Mouse (Mus musculus): ENCODE data around the gene Hnrnpc. TPM values are rescaled to one million over a fixed set of nuclear protein-coding genes. Genes with fewer than 3 reads are reported as not detected.
A peak's percentile ranks its signal among the peaks of the same experiment; 100 is the strongest.
"Not testable (repeated sequence)": the region's sequence is repeated elsewhere in the genome, so short reads cannot be mapped to it uniquely, and the experiment has no call there.

The Hnrnpc gene
- polyA plus RNA-seq, 1 experiment from 2014 or later = 162 TPM

DNA sequence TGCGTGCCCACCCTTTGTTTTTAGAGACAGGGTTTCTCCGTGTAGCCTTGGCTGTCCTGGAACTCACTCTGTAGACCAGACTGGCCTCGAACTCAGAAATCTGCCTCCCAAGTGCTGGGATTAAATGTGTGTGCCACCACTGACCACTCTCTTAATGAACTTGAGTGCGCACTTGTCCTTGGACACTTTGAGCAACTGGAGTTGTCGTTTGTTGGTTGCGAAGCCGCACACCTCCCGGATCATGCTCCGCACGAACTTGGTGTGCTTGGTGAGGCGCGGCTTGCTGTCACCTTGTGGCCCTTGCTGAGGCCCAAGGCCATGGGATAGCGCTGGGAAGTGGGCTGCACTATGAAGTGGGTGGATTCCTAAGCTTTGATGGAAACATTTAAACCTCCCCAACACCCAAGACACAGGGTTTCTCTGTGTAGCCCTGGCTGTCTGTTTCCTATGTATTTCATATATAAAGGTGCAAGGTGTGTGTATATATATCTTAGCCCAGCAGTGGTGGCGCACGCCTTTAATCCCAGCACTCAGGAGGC is 32.2 kb downstream of the Hnrnpc start:
- peaks cover 6% of the 10 kb centered on the region; the same call in 1 of the 2 replicates for H3K36me3 ChIP-seq (ENCODE audit: control insufficient read depth, insufficient read depth, low read length)
- H3K4me1 ChIP-seq (replicated peaks; ENCODE audit: control insufficient read depth, insufficient read depth) = no peaks in the 10 kb centered on the region
- no peak overlapping the region for H3K4me3 ChIP-seq (ENCODE audit: low read depth, low read length)
- 92% methylated on average over 15 of the region's 15 CpGs for WGBS
- H3K27me3 ChIP-seq (ENCODE audit: control insufficient read depth, insufficient read depth, low read length) = no peaks in the 10 kb centered on the region
- no peak overlapping the region for H3K9ac ChIP-seq (ENCODE audit: low read length)
- H3K27ac ChIP-seq (replicated peaks) = no peak overlapping the region
- TF ChIP-seq EP300 (optimal IDR thresholded peaks at IDR 0.05) (no peak), CTCF (IDR thresholded peaks at IDR 0.05; ENCODE audit: low read depth) (no peak)
- peak; percentile 45; the same call in 1 of the 2 replicates for ATAC-seq (ENCODE audit: low FRiP score, low TSS enrichment)
- no peaks in the 10 kb centered on the region for H3K9me3 ChIP-seq (ENCODE audit: control insufficient read depth, low read length)
- no peak overlapping the region for H3K4me2 ChIP-seq (replicated peaks; ENCODE audit: low read depth)
- no peak for DNase-seq (ENCODE audit: low spot score)

DNA sequence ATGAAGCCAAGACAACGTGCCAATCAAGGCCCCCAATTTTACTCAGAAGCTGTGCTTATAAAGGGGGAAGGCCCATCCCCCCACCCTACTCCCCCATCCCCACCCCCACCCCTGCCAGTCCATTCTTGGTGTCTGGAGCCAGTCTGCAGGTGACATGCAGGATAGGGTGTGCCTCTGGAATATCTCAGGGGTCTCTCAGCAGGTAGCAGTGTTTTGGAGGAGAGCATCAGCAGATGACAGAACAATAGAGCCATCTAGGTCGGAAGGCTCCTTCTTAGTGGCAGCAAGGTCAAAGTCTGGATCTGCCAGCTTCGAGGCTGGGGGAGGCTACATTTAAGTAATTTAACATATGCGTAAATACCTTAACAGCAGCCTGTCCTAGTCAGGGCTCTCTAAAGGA is 37.7 kb downstream of the Hnrnpc start:
- H3K9me3 ChIP-seq (ENCODE audit: control insufficient read depth, low read length) = no peaks in the 10 kb centered on the region
- H3K9ac ChIP-seq (ENCODE audit: low read length) = no peak overlapping the region
- H3K4me2 ChIP-seq (replicated peaks; ENCODE audit: low read depth) = no peak overlapping the region
- DNase-seq (ENCODE audit: low spot score) = no peak
- H3K36me3 ChIP-seq (ENCODE audit: control insufficient read depth, insufficient read depth, low read length) = no peaks in the 10 kb centered on the region
- H3K4me3 ChIP-seq (ENCODE audit: low read depth, low read length) = no peak overlapping the region
- WGBS = 44% methylated on average over 4 of the region's 4 CpGs
- no peaks in the 10 kb centered on the region for H3K27me3 ChIP-seq (ENCODE audit: control insufficient read depth, insufficient read depth, low read length)
- no peaks in the 10 kb centered on the region for H3K4me1 ChIP-seq (replicated peaks; ENCODE audit: control insufficient read depth, insufficient read depth)
- no peak for ATAC-seq (ENCODE audit: low FRiP score, low TSS enrichment)
- no peak overlapping the region for H3K27ac ChIP-seq (replicated peaks)
- TF ChIP-seq CTCF (IDR thresholded peaks at IDR 0.05; ENCODE audit: low read depth) (no peak), EP300 (optimal IDR thresholded peaks at IDR 0.05) (no peak)

DNA sequence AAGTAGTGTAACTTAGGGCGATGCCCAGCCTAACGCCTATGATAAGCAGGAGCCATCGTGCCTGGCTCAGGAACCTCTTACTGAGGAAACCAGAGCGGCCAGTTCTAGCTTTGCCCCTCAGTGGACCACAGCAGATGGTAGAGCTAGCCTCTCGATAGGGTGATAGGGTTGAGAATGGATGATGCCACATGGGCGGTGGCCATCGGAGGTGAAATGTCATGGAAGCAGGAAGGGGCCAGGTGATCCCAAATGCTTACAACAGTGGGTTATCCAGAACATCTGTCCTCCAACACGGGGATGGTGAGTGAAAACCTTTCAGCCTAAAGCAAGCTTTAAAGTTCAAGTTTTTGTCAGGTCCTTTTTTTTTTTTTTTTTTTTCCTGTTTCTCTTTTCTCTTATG is 42.0 kb downstream of the Hnrnpc start:
- Histone ChIP-seq H3K9ac (ENCODE audit: low read length) (no peak overlapping the region), H3K4me3 (ENCODE audit: low read depth, low read length) (no peak overlapping the region), H3K27ac (replicated peaks) (no peak overlapping the region), H3K27me3 (ENCODE audit: control insufficient read depth, insufficient read depth, low read length) (no peaks in the 10 kb centered on the region), H3K9me3 (ENCODE audit: control insufficient read depth, low read length) (no peaks in the 10 kb centered on the region), H3K4me2 (replicated peaks; ENCODE audit: low read depth) (no peak overlapping the region), H3K36me3 (ENCODE audit: control insufficient read depth, insufficient read depth, low read length) (no peaks in the 10 kb centered on the region), H3K4me1 (replicated peaks; ENCODE audit: control insufficient read depth, insufficient read depth) (no peaks in the 10 kb centered on the region)
- WGBS = 85% methylated on average over 8 of the region's 8 CpGs
- DNase-seq (ENCODE audit: low spot score) = no peak
- ATAC-seq (ENCODE audit: low FRiP score, low TSS enrichment) = no peak
- TF ChIP-seq EP300 (optimal IDR thresholded peaks at IDR 0.05) (no peak), CTCF (IDR thresholded peaks at IDR 0.05; ENCODE audit: low read depth) (no peak)

DNA sequence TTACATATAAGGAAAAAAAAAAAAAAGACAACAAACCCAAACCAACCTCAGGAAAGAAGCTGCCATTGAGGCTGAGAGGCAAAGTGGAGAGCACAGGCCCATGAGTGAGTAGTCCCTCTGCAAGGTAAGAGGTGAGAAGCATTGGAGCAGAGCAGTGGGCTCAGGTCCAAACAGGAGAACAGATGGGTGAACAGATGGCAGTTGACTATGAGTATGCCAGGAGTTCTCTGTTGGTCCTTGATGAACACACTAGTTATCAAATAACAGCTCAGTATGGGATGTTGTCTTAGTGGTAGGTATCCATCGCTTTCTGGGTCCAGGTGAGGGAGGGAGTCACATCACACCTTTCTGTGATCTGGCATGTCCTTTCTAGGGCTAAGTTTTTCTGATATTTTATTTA is 43.0 kb downstream of the Hnrnpc start:
- Histone ChIP-seq H3K36me3 (ENCODE audit: control insufficient read depth, insufficient read depth, low read length) (no peaks in the 10 kb centered on the region), H3K4me1 (replicated peaks; ENCODE audit: control insufficient read depth, insufficient read depth) (no peaks in the 10 kb centered on the region), H3K9ac (ENCODE audit: low read length) (no peak overlapping the region), H3K27me3 (ENCODE audit: control insufficient read depth, insufficient read depth, low read length) (no peaks in the 10 kb centered on the region), H3K4me2 (replicated peaks; ENCODE audit: low read depth) (no peak overlapping the region), H3K27ac (replicated peaks) (no peak overlapping the region), H3K4me3 (ENCODE audit: low read depth, low read length) (no peak overlapping the region), H3K9me3 (ENCODE audit: control insufficient read depth, low read length) (no peaks in the 10 kb centered on the region)
- ATAC-seq (ENCODE audit: low FRiP score, low TSS enrichment) = no peak
- DNase-seq (ENCODE audit: low spot score) = peak; percentile 2
- TF ChIP-seq CTCF (IDR thresholded peaks at IDR 0.05; ENCODE audit: low read depth) = no peak
- no peak for TF ChIP-seq EP300 (optimal IDR thresholded peaks at IDR 0.05)
- 87% methylated on average over 1 of the region's 1 CpGs for WGBS

DNA sequence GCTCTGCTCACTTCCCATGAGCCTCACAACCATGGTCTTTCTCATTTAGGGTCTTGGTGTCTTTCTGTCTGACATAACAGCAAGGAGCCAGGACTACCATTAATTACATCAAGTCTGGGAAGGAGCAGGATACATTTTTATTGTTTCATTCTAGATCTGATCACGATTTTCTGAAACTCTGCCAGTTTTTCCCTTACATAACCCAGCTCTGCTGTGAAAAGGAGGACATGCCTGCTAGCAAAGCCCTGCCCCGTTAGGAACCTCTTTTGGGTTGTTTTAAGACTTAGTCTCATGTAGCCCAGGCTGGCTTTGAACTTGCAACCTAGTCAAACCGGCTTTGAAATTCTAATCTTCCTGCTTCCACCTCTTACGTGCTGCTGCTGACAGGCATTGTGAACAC is 43.8 kb downstream of the Hnrnpc start:
- WGBS = 46% methylated on average over 4 of the region's 4 CpGs
- DNase-seq (ENCODE audit: low spot score) (peak; percentile 2), ATAC-seq (ENCODE audit: low FRiP score, low TSS enrichment) (no peak)
- Histone ChIP-seq H3K4me3 (ENCODE audit: low read depth, low read length) (no peak overlapping the region), H3K27me3 (ENCODE audit: control insufficient read depth, insufficient read depth, low read length) (no peaks in the 10 kb centered on the region), H3K9me3 (ENCODE audit: control insufficient read depth, low read length) (no peaks in the 10 kb centered on the region), H3K27ac (replicated peaks) (no peak overlapping the region), H3K4me1 (replicated peaks; ENCODE audit: control insufficient read depth, insufficient read depth) (no peaks in the 10 kb centered on the region), H3K36me3 (ENCODE audit: control insufficient read depth, insufficient read depth, low read length) (no peaks in the 10 kb centered on the region), H3K4me2 (replicated peaks; ENCODE audit: low read depth) (no peak overlapping the region), H3K9ac (ENCODE audit: low read length) (no peak overlapping the region)
- no peak for TF ChIP-seq EP300 (optimal IDR thresholded peaks at IDR 0.05)
- no peak for TF ChIP-seq CTCF (IDR thresholded peaks at IDR 0.05; ENCODE audit: low read depth)

DNA sequence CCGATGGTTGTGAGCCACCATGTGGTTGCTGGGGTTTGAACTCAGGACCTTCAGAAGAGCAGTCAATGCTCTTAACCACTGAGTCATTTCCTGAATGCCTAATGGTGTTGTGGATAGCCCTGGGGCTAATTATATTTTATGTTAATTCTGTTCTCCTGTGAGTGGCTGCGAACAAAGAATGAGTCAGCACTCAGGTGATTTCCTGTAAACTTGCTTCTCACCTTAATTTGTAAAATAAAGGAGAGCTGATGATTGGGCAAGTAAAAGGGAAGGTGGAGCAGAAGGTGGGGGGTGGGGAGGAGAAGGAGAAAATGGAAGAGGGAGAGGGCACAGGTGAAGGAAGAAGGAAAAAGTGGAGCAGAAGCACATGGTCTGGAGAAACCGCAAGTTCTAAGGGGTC is 51.1 kb downstream of the Hnrnpc start:
- H3K4me2 ChIP-seq (replicated peaks; ENCODE audit: low read depth); H3K27ac ChIP-seq (replicated peaks): not testable (repeated sequence)
- WGBS = 85% methylated on average over 3 of the region's 3 CpGs

More for the DNA sequence above, 51.1 kb downstream of the Hnrnpc start:
- DNase-seq (ENCODE audit: low spot score); H3K4me3 ChIP-seq (ENCODE audit: low read depth, low read length); ATAC-seq (ENCODE audit: low FRiP score, low TSS enrichment); H3K36me3 ChIP-seq (ENCODE audit: control insufficient read depth, insufficient read depth, low read length); H3K27me3 ChIP-seq (ENCODE audit: control insufficient read depth, insufficient read depth, low read length); H3K9ac ChIP-seq (ENCODE audit: low read length); H3K9me3 ChIP-seq (ENCODE audit: control insufficient read depth, low read length); H3K4me1 ChIP-seq (replicated peaks; ENCODE audit: control insufficient read depth, insufficient read depth): not testable (repeated sequence)

Measured in stomach, postnatal 0 days (tissue).